Mouse (Mus musculus) CH12F3 (cell line): ENCODE measurements around the gene Plch2.

Source experiments
- in situ Hi-C: fragments of 300-500 bp; cut with MboI; formaldehyde crosslinking; loops from 2 replicates; pipeline ENCODE4 v1.14.3; 2020; ENCODE audit warnings: low sequenced_read_pairs

Gene Plch2

DNA sequence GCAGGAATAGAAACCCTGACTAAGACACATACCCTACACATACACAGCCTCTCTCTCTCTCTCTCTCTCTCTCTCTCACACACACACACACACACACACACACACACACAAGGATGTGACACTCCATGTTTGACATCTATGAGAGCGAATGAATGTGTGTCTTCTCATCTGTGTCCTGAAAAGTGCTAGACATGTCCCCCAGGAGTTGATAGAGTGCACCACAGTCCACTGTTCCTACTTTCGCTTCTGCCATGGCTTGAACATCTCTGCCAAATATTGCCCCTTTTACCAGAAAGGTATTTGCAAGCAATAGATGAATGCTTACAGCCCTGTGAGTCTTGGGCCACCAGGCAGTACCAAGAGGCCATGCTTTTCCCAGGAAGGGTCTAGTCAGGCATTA lies 116.4 kb downstream of the Plch2 start:
- in situ Hi-C loops: no loop called here

DNA sequence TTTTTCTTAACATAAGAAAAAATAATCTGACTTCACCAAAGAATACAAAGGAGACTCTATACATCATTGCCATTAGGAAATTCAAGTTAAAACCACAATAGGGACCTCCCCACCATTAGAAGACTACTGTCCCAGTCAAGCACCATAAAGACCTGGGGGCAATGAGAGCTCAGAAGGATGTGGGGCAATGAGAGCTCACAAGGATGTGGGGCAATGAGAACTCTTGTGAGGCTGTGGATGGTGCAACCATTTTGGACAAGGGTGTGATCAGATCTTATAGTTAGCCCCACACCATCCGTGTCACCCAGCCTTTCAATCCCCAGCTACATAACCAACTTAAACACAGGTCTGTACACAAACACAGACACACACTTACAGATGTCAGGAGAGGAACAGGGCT lies 118.8 kb downstream of the Plch2 start:
- in situ Hi-C loops: no loop called here

DNA sequence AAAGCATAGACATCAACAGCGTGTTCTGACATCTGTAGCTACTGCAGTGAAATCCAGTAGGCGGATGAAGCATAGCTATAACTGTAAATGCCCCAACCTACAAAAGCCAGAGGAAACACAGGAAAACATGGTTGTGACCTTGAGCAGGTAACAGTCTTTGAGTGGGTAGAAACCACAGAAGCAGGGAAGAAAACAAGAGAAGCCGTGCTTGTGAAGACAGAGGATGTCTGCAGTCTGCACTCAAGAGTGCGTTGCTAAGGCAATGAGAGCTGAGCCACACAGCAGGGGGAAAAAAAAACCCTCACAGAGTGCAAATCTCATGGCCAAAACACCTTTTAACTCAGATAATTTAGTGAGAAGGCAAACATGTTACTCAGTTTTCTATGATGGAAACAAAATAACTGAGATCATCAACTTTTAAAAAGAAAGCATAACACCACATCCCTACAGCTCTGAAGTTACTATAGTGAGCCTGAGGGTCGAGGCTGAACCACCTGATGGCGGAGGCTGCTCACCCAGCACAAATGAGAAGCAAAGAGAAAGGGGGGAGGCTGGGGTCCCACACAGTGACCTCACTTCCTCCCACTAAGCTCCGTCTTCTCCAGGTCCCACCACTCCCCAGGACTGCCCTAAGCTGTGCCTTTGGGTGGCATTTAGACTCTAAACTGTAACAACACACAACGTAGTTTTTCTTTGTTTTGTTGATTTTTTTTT lies 119.9 kb downstream of the Plch2 start:
- in situ Hi-C loops: no loop called here

DNA sequence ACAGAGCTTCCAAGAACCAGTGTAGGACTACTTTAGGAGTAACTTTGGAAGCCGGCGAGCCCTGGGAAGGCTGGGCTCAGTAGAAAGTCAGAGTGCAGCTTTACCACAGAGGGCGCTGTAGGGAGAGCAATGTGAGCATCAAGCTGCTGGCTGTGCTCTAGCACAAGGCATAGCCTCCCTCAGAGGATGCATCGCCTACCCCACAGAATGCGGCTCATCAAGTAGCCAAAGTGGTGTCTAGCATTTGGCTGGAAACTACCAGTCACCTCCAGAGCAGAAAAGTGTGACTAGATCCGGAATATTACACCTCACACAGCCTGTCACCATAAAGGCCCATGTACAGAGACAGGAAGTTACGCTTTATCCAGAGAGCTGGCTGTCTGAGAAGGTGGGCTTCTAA lies 120.8 kb downstream of the Plch2 start:
- in situ Hi-C loops: no loop called here

DNA sequence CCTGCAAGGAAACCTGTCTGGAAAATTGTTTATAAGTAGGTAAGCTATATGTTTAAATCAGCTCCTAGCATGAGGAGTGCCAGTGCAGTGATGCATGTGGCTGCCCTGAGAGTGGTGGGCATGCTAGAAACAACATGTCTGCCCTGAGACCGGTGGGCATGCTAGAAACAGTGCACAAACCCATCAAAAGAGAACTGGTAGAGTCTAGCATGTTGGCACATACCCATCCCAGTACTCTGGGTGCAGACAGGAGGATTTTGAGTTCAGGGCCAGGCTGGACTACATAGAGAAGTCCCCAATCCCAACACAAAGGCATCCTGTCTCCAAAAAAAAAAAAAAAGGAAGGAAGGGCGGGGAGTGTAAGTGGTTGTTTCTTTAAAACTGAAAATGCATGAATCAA lies 121.8 kb downstream of the Plch2 start:
- in situ Hi-C loops: no loop called here

DNA sequence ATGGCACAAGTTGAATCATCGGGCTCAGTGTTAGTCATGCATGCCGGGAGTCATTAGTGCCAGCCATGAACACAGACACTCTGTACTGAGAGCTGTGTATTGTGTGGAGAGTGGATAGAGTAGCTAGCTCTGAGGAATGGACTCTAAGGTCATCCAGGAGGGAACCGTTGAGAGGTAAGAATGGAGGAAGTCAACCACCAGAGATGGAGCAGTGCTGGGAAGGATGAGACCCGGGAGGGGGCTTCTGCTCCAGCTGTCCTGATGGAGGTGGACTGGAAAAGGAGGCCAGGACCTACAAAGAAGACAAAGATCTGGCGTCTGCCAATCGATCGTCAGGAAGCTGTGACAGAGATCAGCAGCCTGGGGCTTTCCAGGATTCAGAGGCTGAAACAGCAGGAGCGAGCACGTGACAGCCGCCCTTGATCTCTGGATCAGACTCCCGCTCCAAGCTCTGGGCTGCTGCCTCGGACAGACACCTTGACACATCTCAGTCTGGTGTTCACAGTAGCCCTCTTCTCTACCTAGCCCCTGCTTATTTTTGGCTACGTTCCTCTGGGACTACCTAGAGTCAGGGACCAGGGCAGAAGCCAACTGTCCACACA lies 123.2 kb downstream of the Plch2 start:
- in situ Hi-C loops: no loop called here
